ENCODE assay signal across 28 mouse cellular contexts in the genomic region with DNA sequence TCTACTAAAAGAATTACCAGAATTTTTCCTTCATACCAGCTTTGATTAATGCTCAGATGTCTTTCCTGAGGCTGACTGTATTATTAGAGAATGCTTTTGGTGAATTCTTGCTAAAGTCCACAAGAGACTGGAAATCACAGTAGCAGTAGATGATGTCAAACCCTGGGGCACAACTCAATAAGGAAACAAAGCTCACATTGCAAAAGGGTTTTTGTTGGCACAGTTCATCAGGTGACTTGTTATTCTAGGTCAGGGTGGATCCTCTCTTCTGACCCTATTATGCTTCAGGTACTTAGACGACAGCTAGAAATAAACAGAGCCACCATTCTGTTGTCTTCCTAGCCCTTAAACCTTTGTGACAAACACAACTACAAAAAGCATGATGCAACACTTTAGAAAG.
"Had no signal": no experiment of that assay in that cellular context is flagged by ENCODE, and none has a peak within 500 bp of the region (broad histone marks: within the 10 kb centered on the region; RNA-seq: fewer than 3 reads in every experiment).

No protein-coding gene starts in this region.

- ATAC-seq: forebrain, embryonic 13.5 days; forebrain, embryonic 14.5 days; forebrain, embryonic 15.5 days; forebrain, embryonic 16.5 days; forebrain, postnatal 0 days had no signal

- H3K4me3 ChIP-seq: embryonic facial prominence, embryonic 10.5 days; embryonic facial prominence, embryonic 12.5 days; embryonic facial prominence, embryonic 13.5 days; embryonic facial prominence, embryonic 15.5 days; erythroblast, embryonic 14.5 days; forebrain, embryonic 10.5 days; forebrain, embryonic 12.5 days; forebrain, embryonic 13.5 days; forebrain, embryonic 15.5 days; gastrocnemius, adult 2 months had no signal

- H3K4me2 ChIP-seq: embryonic facial prominence, embryonic 12.5 days; embryonic facial prominence, embryonic 13.5 days; embryonic facial prominence, embryonic 15.5 days; forebrain, embryonic 12.5 days; forebrain, embryonic 13.5 days; forebrain, embryonic 15.5 days had no signal

- H3K9me3 ChIP-seq: embryonic facial prominence, embryonic 10.5 days; embryonic facial prominence, embryonic 12.5 days; embryonic facial prominence, embryonic 13.5 days; embryonic facial prominence, embryonic 15.5 days; forebrain, embryonic 10.5 days; forebrain, embryonic 12.5 days; forebrain, embryonic 13.5 days; forebrain, embryonic 15.5 days had no signal

- H3K4me1 ChIP-seq: embryonic facial prominence, embryonic 10.5 days; embryonic facial prominence, embryonic 12.5 days; embryonic facial prominence, embryonic 13.5 days; embryonic facial prominence, embryonic 15.5 days; forebrain, embryonic 10.5 days; forebrain, embryonic 12.5 days; forebrain, embryonic 13.5 days; forebrain, embryonic 15.5 days had no signal

- H3K36me3 ChIP-seq: embryonic facial prominence, embryonic 10.5 days; embryonic facial prominence, embryonic 12.5 days; embryonic facial prominence, embryonic 13.5 days; embryonic facial prominence, embryonic 15.5 days; forebrain, embryonic 10.5 days; forebrain, embryonic 12.5 days; forebrain, embryonic 15.5 days had no signal

- DNase-seq: cerebellum, adult 2 months; cerebellum, adult 8-10 months; cerebellum, adult 9-10 months; cerebellum, adult 9-11 months; cerebellum, postnatal 10 days; cerebellum, postnatal 14 days; cerebellum, postnatal 25 days; cerebellum, postnatal 36 days; embryo, embryonic 11 days; forebrain, postnatal 0 days; gastrocnemius, adult 2 months; gastrocnemius, postnatal 10 days; gastrocnemius, postnatal 14 days; gastrocnemius, postnatal 25 days; gastrocnemius, postnatal 36 days; heart, adult 11 months; heart, adult 18-20 months had no signal

- H3K27ac ChIP-seq: embryonic facial prominence, embryonic 10.5 days; embryonic facial prominence, embryonic 12.5 days; embryonic facial prominence, embryonic 13.5 days; embryonic facial prominence, embryonic 15.5 days; forebrain, embryonic 10.5 days; forebrain, embryonic 12.5 days; forebrain, embryonic 13.5 days; forebrain, embryonic 15.5 days; gastrocnemius, adult 2 months had no signal

- H3K27me3 ChIP-seq: embryonic facial prominence, embryonic 12.5 days; embryonic facial prominence, embryonic 13.5 days; embryonic facial prominence, embryonic 15.5 days; forebrain, embryonic 12.5 days; forebrain, embryonic 13.5 days; forebrain, embryonic 15.5 days had no signal

- H3K9ac ChIP-seq: embryonic facial prominence, embryonic 12.5 days; embryonic facial prominence, embryonic 13.5 days; embryonic facial prominence, embryonic 15.5 days; forebrain, embryonic 12.5 days; forebrain, embryonic 13.5 days; forebrain, embryonic 15.5 days; forebrain, postnatal 0 days had no signal
